Mouse (Mus musculus) CH12.LX (cell line): ENCODE data around the gene Anxa8. TPM values are rescaled to one million over a fixed set of nuclear protein-coding genes. Genes with fewer than 3 reads are reported as not detected.

Source experiments
- DNase-seq: peaks from one replicate; pipeline ENCODE4 v3.0.0-alpha.2; 2013; ENCODE audit errors: extremely low read depth
- H3K27ac ChIP-seq: 2 replicates; pipeline ENCODE4 v1.5.1; 2012; ENCODE audit warnings: low read depth, mild to moderate bottlenecking, control low read depth, moderate library complexity; ENCODE audit not compliant: insufficient read depth
- H3K27me3 ChIP-seq: replicated peaks from 2 replicates; pipeline ENCODE3; 2012; ENCODE audit warnings: inconsistent platforms
- H3K36me3 ChIP-seq, 2 experiments: replicated peaks in 1 of 2; 2 replicates each; pipeline versions ENCODE3 to v1.6.1; 2012; ENCODE audit warnings: inconsistent platforms in 1 of 2, low read length in 1 of 2, mild to moderate bottlenecking in 1 of 2, mixed read lengths in 1 of 2, moderate library complexity in 1 of 2; ENCODE audit not compliant: control insufficient read depth in 1 of 2, insufficient read depth in 1 of 2
- H3K4me1 ChIP-seq, 2 experiments: 2 replicates each; pipeline ENCODE4 v1.6.1; 2012; ENCODE audit warnings: inconsistent platforms in 1 of 2, moderate library complexity in 1 of 2; ENCODE audit not compliant: insufficient read depth in 2 of 2, control insufficient read depth in 1 of 2
- H3K4me2 ChIP-seq: 2 replicates; pipeline ENCODE4 v1.6.1; 2012; ENCODE audit warnings: low read depth, mild to moderate bottlenecking, control low read depth; ENCODE audit not compliant: poor library complexity, insufficient read depth, severe bottlenecking
- H3K4me3 ChIP-seq, 3 experiments: fragments of 150-350 bp in 1 of 3; sonication (generic) in 1 of 3; replicated peaks in 1 of 3; 2 replicates each; pipeline versions ENCODE3 to v1.5.1; 2011 to 2012; ENCODE audit warnings: low read depth in 2 of 3, low read length in 2 of 3, mild to moderate bottlenecking in 2 of 3, moderate library complexity in 2 of 3, control low read depth in 1 of 3, improper control_type of control experiment in 1 of 3, inconsistent platforms in 1 of 3, mixed read lengths in 1 of 3; ENCODE audit not compliant: poor library complexity in 1 of 3
- H3K79me2 ChIP-seq: replicated peaks from 2 replicates; pipeline ENCODE4 v1.6.1; 2012; ENCODE audit warnings: mild to moderate bottlenecking, moderate library complexity; ENCODE audit not compliant: control insufficient read depth, poor library complexity, insufficient read depth, severe bottlenecking; ENCODE audit errors: extremely low read depth
- H3K9ac ChIP-seq: 2 replicates; pipeline ENCODE4 v1.6.1; 2012; ENCODE audit warnings: low read depth, mild to moderate bottlenecking, control low read depth, moderate library complexity; ENCODE audit not compliant: insufficient read depth
- H3K9me3 ChIP-seq: replicated peaks from 2 replicates; pipeline ENCODE3; 2012; ENCODE audit warnings: low read length, inconsistent platforms, mixed read lengths
- BHLHE40 ChIP-seq: IDR thresholded peaks from 2 replicates; pipeline ENCODE4 v1.6.1; 2011; ENCODE audit warnings: mild to moderate bottlenecking, low read depth, low read length, improper control_type of control experiment
- CHD1 ChIP-seq: IDR thresholded peaks from 2 replicates; pipeline ENCODE4 v1.6.1; 2012; ENCODE audit warnings: low read depth, low read length, improper control_type of control experiment, inconsistent platforms
- CHD2 ChIP-seq: IDR thresholded peaks from 2 replicates; pipeline ENCODE4 v1.6.1; 2011; ENCODE audit warnings: low read length, improper control_type of control experiment
- ELF1 ChIP-seq: IDR thresholded peaks from 2 replicates; pipeline ENCODE4 v1.6.1; 2014; ENCODE audit warnings: low read depth, mild to moderate bottlenecking, inconsistent platforms, low read length, improper control_type of control experiment
- ETS1 ChIP-seq: conservative IDR thresholded peaks from 2 replicates; pipeline ENCODE4 v1.6.1; 2012; ENCODE audit warnings: low read depth, mild to moderate bottlenecking, inconsistent platforms, low read length, improper control_type of control experiment, moderate library complexity
- GABPA ChIP-seq: IDR thresholded peaks from 2 replicates; pipeline ENCODE4 v1.6.1; 2012; ENCODE audit warnings: low read depth, low read length, improper control_type of control experiment, inconsistent platforms; ENCODE audit not compliant: insufficient replicate concordance
- HCFC1 ChIP-seq: IDR thresholded peaks from 2 replicates; pipeline ENCODE4 v1.6.1; 2012; ENCODE audit warnings: low read depth, mild to moderate bottlenecking, inconsistent platforms, low read length, improper control_type of control experiment
- IRF4 ChIP-seq: IDR thresholded peaks from 2 replicates; pipeline ENCODE4 v1.6.1; 2014; ENCODE audit warnings: low read depth, mild to moderate bottlenecking, inconsistent platforms, low read length, improper control_type of control experiment
- JUN ChIP-seq: IDR thresholded peaks from 2 replicates; pipeline ENCODE4 v1.6.1; 2011; ENCODE audit warnings: low read depth, mild to moderate bottlenecking, low read length, improper control_type of control experiment, moderate library complexity; ENCODE audit not compliant: insufficient read depth
- JUND ChIP-seq: conservative IDR thresholded peaks from 2 replicates; pipeline ENCODE4 v1.6.1; 2011; ENCODE audit warnings: low read depth, low read length, improper control_type of control experiment
- MAFK ChIP-seq: IDR thresholded peaks from 2 replicates; pipeline ENCODE4 v1.6.1; 2011; ENCODE audit warnings: low read length, improper control_type of control experiment; ENCODE audit not compliant: insufficient replicate concordance
- NRF1 ChIP-seq: IDR thresholded peaks from 2 replicates; pipeline ENCODE4 v1.6.1; 2014; ENCODE audit warnings: low read depth, mild to moderate bottlenecking, inconsistent platforms, low read length, improper control_type of control experiment, moderate library complexity
- PAX5 ChIP-seq: IDR thresholded peaks from 2 replicates; pipeline ENCODE4 v1.6.1; 2012; ENCODE audit warnings: low read length, inconsistent platforms, mixed read lengths
- POLR2A ChIP-seq: IDR thresholded peaks from 2 replicates; pipeline ENCODE4 v1.6.1; 2011; ENCODE audit warnings: low read depth, mild to moderate bottlenecking, improper control_type of control experiment, low read length
- RAD21 ChIP-seq: IDR thresholded peaks from 2 replicates; pipeline ENCODE4 v1.6.1; 2011; ENCODE audit warnings: low read depth, mild to moderate bottlenecking, low read length, improper control_type of control experiment, moderate library complexity
- RCOR1 ChIP-seq: conservative IDR thresholded peaks from 2 replicates; pipeline ENCODE4 v1.6.1; 2012; ENCODE audit warnings: low read depth, mild to moderate bottlenecking, inconsistent platforms, low read length, improper control_type of control experiment
- SMC3 ChIP-seq: IDR thresholded peaks from 2 replicates; pipeline ENCODE4 v1.6.1; 2011; ENCODE audit warnings: low read depth, low read length, improper control_type of control experiment
- TCF12 ChIP-seq: IDR thresholded peaks from 2 replicates; pipeline ENCODE4 v1.6.1; 2014; ENCODE audit warnings: low read depth, mild to moderate bottlenecking, inconsistent platforms, low read length, improper control_type of control experiment
- USF1 ChIP-seq: IDR thresholded peaks from 2 replicates; pipeline ENCODE4 v1.6.1; 2014; ENCODE audit warnings: low read depth, mild to moderate bottlenecking, inconsistent platforms, low read length, improper control_type of control experiment
- USF2 ChIP-seq: conservative IDR thresholded peaks from 2 replicates; pipeline ENCODE4 v1.6.1; 2011; ENCODE audit warnings: low read depth, low read length, improper control_type of control experiment
- ZC3H11A ChIP-seq: IDR thresholded peaks from 2 replicates; pipeline ENCODE4 v1.6.1; 2012; ENCODE audit warnings: low read depth, mild to moderate bottlenecking, inconsistent platforms, low read length, improper control_type of control experiment
- ZMIZ1 ChIP-seq: IDR thresholded peaks from 2 replicates; pipeline ENCODE4 v1.6.1; 2012; ENCODE audit warnings: low read depth, mild to moderate bottlenecking, inconsistent platforms, low read length, improper control_type of control experiment
- dilution Hi-C: fragments of 300-500 bp; cut with MboI; formaldehyde crosslinking; loops from 2 replicates; pipeline ENCODE4 v1.14.3; 2020; ENCODE audit warnings: low sequenced_read_pairs; ENCODE audit not compliant: extremely low pct_unique_long_range_greater_than_20kb, extremely low pct_ligation_motif_present
- in situ Hi-C: fragments of 300-500 bp; cut with MboI; formaldehyde crosslinking; loops from 3 replicates; pipeline ENCODE4 v1.14.3; 2019; ENCODE audit warnings: low sequenced_read_pairs, low pct_ligation_motif_present, low pct_unique_long_range_greater_than_20kb, mixed read lengths
- polyA plus RNA-seq: library from polyadenylated mRNA; unstranded; fragments of >175 nt; gene quantifications from 2 replicates; pipeline ENCODE4 v1.2.1, GENCODE M21; 2012; ENCODE audit warnings: low read depth; ENCODE audit not compliant: insufficient read length
- total RNA-seq, 2 experiments: library from RNA; depleted of rRNA; stranded (reverse); fragments of 300-350 nt in 1 of 2; fragments of >200 nt in 1 of 2; gene quantifications; 2 replicates each; pipeline ENCODE4 v1.2.3; 2012 to 2014

Gene Anxa8
- total and polyA plus RNA-seq, 3 experiments = 0.23 to 1.8 (median 0.33) TPM

- Histone ChIP-seq H3K9me3 (no peaks in the 10 kb centered on the region), H3K4me3 (no peak overlapping the region), H3K27me3 (peaks cover 3% of the 10 kb centered on the region), H3K4me1 (no peaks in the 10 kb centered on the region), H3K79me2 (no peaks in the 10 kb centered on the region), H3K36me3 (no peaks in the 10 kb centered on the region), H3K9ac (no peak overlapping the region), H3K4me2 (no peak overlapping the region), H3K27ac (no peak overlapping the region)
- no peak for DNase-seq
- dilution Hi-C loops (no loop called here), in situ Hi-C loops (no loop called here)
- TF ChIP-seq POLR2A (no peak), RCOR1 (no peak), TCF12 (no peak), PAX5 (no peak), CHD2 (no peak), JUND (no peak), ZMIZ1 (no peak), USF1 (no peak), JUN (no peak), USF2 (no peak), ZC3H11A (no peak), SMC3 (no peak), MAFK (no peak), IRF4 (no peak), ETS1 (no peak), ELF1 (no peak), CHD1 (no peak), RAD21 (no peak)
Observed at GRCm38 (mm10) chr14:34120923-34121351, 35.2 kb downstream of the Anxa8 start.

GRCm38 (mm10) chr14:34121691-34122090 lies 35.9 kb downstream of the Anxa8 start:
- H3K27ac ChIP-seq = no peak overlapping the region
- H3K4me1 ChIP-seq = no peaks in the 10 kb centered on the region
- H3K4me2 ChIP-seq = no peak overlapping the region
- no peak for DNase-seq
- no peak overlapping the region for H3K9ac ChIP-seq
- peaks cover 3% of the 10 kb centered on the region for H3K27me3 ChIP-seq
- dilution Hi-C loops = no loop called here
- no peaks in the 10 kb centered on the region for H3K79me2 ChIP-seq
- no peak overlapping the region for H3K4me3 ChIP-seq
- in situ Hi-C loops = no loop called here
- TF ChIP-seq NRF1 (no peak), HCFC1 (no peak), GABPA (no peak), BHLHE40 (no peak), ZMIZ1 (no peak)
- no peaks in the 10 kb centered on the region for H3K36me3 ChIP-seq
- H3K9me3 ChIP-seq = no peaks in the 10 kb centered on the region
